Mouse (Mus musculus): ENCODE measurements around the gene 2510009E07Rik.
"Not testable (repeated sequence)": the region's sequence is repeated elsewhere in the genome, so short reads cannot be mapped to it uniquely, and the experiment has no call there.

The 2510009E07Rik gene

DNA sequence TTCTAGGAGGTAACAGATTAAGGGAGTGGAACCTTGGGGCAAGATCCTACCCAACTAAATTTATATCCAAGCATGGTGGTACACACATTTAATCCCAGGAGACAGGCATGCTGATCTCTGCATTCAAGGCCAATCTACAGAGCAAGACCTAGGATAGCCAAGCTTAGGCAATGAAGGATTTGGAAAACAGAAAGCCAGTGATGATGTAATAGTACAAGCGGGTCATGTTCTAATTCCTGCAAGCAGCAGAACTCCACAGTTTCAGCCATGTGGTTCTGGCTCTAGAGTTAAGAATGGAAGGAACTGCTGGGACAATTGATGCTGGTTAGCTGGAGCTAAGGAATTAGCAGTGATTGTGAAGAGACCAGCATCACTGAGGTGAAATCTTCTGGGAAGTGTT is 20.8 kb downstream of the 2510009E07Rik start:
- not testable (repeated sequence) for DNase-seq

DNA sequence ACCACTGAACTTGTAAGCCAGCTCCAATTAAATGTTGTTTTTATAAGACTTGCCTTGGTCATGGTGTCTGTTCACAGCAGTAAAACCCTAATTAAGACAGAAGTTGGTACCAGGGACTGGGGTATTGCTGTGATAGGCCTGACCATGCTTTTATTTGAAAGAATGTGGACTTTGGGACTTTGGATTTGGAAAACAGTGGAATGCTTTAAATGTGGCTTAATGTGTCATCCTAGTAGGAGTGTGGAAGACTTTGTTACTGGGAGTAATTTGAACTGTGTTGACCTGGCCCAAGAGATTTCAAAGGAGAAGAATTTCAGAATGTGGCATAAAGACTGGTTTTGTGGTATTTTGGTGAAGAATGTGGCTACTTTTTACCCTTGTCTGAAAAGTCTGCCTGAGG is 21.4 kb downstream of the 2510009E07Rik start:
- not testable (repeated sequence) for DNase-seq

DNA sequence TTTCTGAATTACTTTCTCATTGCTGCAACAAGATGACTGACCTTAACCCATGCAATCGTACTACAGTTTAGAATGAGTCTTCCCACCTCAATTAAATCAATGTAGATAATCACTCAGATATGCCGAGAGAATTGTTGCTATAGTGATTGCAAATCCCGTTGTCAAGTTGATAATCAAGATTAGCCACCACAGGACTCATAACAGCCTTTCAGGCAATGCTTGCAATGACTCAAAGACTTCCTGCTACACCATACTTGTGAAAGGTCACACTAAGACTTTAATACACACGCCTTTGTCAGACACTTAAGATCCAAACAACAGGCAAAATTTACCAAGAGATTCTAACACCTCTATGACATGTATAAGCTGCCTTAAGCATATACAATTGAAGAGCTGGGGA is 22.6 kb downstream of the 2510009E07Rik start:
- DNase-seq: no peak

DNA sequence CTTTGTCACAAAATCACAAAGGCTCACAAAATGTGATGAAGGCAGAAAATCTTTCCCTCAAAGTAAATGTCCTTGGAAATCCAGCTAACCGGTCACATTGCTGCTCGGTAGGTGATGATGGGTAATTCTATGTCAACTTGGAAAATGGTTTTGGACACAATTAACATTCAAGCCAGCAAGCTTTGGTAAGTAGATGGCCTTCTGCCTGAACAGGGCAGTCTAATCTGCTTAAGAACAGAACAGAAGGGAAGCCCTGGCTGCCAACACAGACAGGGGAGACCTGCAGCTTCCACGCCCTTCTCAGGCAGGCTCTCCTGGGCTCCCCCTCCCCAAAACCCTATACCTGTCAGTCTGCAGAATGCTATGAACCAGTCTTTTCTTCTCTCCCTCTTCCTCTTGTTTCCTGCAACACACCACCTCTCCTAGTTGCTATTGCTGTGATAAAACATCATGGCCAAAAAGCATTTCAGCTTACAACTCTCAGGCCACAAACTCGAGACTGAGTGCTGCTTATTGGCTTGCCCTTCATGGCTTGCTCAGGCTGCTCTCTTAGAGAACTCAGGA is 29.0 kb downstream of the 2510009E07Rik start:
- no peak for DNase-seq

DNA sequence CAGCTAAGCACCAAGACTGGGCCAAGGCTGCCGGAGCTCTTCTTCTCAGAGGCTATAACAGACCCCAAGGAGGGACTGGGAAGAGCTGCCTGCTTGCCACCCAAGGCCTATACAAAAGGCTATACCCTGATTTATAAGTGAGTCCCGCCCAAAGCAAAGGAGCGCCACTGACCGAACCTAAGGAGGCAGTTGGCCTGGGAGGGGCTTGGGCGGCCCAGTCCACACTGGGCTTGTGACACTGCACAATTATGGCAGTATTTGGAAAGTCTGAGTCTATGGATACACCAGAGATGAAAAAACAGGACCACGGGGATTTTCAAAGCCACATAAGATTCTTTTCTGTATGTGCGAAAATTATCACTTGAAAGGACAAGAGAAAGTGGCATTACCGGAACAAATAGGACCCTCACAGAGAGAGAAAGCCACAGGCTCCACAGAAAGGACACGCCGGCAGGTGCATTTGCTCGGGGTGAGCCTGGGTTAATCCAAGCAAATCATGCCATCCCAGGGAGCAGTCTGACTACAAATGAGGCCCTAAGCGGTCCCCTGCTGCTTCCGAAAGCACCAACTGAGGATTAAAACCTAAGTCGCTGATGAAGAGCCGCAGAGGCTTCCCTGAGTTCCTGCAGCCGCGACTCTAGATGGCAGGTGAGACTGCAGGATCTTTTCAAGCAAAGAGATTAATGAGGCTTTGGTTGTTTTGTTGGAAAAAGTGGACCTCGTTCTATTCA is 29.7 kb downstream of the 2510009E07Rik start:
- no peak for DNase-seq

DNA sequence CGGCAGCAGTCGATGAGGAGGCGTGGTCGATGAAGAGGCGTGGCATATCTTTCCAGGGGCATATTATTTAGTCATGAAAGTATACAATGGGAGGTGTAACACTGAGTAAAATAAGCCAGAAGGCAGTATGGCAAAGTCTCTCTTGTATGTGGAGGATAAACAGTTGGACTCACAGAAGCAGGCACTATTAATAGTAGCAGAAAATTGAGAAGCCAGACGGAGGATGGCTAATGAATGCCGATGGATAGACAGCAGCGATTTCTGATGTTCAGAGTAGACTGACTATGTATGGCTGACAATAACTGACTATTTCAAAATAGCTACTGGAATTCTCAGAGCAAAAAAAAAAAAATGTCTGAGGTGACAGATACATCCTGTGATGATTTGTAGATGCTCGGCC is 38.5 kb downstream of the 2510009E07Rik start:
- peak; percentile 73 for DNase-seq

DNA sequence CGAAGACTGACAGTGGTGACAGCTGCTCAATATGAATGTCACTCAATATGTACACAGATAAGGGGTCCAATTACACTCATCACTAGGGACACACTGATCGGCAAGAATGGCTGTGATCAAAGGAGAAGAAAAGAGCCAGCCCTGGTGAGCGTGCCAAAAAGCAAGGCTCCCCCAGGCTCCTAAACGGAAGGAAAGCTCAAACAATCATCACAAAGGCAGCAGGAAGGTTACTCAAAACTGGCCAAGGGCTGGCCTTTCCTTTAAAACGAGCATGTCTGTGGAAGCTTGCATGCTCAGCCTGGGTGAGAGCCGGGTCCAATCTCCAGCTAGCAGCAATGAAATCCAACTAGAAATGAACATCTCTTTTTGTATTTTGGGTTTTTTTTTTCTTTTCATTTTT is 39.2 kb downstream of the 2510009E07Rik start:
- no peak for DNase-seq

DNA sequence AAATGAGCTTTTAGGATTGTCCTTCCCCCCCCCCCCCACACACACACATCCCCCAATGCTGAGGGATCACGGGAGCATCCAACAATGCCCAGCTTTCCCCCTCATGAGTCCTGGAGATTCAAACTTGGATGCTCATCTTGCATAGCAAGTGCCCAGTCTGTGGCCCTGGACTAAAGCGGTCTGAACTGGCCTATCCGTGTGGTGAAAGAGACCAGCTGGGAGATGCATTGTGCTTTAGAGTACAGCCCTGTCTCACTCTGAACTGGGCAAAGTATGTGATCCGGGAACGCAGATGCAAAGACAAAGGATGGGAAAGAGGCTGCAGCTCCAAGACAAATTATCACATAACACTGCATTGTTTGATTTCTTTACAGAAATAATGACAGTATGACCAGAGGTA is 40.1 kb downstream of the 2510009E07Rik start:
- DNase-seq: no peak

DNA sequence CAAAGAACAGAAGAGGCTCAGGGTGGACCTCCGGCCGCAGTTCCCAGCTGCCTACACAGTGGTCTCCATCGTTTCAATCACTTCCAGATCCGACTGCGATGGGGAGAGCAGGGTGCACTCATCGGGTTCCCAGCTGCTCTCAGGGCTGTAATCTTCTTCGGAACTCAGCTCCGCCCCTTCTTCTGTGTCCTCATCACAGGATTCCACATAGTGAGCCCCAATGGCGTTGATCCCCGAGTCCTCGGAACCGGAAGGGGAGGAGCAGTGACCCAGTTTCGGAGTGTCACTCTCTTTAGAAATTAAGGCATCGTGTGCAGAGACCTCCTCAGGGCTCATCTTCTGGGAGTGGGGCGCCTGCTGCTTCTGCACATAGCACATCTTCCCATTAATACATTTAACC is 41.3 kb downstream of the 2510009E07Rik start:
- DNase-seq: no peak

DNA sequence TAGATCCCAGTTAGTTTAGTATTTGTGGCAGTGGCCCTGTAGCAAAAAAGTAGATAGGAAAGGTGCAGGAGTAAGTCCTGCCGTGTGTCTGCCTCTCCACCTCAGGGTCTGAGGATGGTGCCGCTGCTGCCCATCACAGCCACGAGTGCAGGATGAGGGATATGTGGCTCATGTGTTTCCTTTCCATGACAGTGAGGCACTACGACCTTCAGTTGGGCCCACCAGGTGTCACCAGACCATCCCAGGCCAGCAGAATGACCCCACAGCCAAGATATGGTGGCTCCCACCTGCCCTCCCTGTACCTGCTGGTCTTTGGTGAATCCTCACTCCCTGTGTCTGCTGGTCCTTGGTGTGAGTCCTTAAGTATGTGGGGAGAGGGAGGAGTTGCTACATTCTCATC is 43.3 kb downstream of the 2510009E07Rik start:
- DNase-seq: no peak

DNA sequence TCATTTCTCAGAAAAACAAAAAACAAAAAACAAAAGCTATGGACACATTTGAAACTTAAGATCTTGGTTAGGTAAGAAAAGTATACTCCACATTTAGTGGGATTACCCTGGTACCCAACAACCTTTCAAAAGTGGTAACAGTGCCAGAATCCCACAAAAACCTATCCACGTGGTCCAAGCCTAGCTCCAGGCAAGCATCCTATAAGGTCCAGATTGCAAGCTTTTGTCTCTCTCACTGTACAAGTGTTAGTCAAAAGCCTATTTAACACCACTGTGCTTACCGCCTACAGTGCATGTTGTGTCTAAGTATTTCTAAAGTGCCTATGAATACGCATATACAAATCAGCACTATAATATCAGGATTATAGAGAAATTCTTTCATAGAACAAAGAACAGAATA is 44.2 kb downstream of the 2510009E07Rik start:
- DNase-seq: no peak

DNA sequence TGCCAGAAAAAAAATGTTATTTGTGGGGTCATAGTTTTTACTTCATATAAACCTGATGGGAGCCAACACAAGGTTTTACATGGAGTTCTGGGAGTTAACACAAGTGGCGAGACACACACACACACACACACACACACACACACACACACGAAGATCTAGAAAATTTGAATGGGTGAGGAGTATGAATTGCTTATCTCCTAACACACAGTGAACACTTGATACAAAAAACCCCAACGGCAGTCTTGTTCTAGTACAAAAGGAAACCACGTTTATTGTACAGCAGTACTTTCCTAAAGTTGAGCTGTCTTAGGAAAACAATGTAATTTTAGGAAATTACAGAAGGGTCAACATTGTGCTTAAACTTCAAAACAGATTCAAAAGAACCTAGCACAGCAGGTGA is 45.7 kb downstream of the 2510009E07Rik start:
- DNase-seq: no peak

DNA sequence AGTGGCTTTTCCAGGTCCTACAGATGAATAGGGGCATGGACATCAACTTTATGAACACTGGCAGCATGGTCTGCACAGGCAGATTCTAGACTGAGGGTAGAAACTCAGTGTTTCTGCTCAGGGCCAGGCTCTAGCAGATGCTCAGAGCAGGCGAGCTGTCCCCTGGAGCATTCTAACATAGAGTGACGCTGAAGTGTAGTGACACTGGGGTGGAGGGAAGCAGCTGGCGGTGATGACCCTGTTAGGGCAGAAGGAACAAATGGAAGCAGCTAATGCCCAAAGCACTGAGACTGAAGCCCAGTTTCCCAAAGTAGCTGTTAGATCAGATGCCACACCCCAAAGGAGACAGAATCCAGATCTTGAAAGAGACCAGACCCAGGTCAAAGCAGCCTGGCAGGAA is 48.0 kb downstream of the 2510009E07Rik start:
- DNase-seq: no peak

DNA sequence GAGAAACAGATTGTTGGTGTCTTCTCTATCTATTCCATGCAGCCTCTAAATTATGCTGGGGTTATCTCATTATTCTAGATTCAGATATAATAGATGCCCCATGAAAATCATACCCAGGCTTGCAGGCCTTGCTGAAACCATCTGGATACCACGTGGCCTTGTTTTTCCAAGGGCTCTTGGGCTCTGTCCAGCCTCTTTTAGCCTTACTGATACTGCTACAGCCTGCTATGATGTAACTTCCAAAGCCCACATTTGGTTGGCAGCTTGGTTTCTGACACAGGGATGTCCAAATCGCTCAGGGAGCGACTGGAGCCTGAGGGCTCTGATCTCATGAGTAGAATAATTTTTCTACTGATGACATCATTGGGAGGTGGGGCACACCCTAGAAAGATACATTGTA is 48.5 kb downstream of the 2510009E07Rik start:
- no peak for DNase-seq

DNA sequence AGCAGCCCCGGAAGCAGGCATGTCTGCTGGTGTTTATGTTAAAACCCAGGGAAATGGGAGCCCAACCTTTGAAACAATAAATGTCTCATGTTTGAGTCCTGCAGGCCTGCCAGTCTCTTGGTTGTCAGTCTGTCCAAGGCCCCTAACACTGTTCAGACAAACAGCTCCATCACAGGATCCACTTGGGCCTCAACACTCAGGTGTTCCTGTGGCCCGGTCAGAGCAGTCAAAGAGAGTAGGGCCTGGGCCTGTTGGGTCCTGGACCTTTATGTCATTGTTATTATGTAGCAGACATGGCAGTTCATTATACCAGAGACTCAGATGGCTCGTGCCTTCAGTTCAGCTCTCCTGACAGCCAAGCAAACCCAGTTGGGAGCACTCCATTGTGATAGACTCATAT is 49.9 kb downstream of the 2510009E07Rik start:
- DNase-seq: no peak

DNA sequence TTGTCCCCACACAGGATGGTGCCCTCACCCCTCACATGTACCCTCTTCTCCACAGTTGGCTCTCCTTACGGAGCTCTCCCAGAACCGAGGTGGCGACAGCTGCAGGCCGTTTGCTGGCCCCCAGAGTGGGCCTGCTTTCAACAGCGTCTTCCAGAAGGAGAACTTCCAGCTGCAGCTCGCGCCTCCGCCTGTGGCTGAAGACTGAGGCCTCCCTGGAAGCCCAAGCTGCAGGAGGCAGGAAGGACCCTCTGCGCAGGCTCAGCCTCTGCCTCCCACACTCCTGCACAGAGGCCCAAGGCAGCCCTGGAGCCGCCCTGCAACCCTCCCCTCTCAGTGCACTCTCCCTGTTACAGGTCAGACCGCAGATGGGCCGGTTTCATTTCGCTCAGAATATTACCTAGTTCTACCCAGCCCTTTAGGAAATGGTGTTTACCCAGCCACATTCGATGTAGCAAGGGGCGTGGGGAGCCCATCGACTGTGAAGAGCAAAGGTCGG is 50.4 kb downstream of the 2510009E07Rik start:
- DNase-seq: peak; percentile 53

DNA sequence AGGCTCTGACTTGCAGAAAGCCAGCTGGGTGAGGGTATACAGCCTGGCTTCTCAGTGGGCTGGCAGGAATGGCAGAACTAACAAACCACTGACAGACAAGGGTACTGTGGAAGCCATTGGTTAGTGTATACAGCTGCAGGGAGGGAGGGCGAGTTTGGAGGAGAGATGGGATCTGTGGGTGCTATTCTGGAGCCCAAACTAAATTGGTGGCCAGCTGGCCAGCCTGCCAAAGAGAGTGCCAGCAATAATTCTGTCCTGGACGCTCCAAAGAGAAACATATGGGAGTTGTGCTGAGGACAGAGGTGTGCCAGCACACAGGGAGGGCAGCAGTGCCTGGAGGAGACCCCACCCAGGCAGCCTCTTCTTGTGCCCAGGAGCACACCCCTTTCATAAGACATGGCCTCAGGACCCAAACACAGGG is 50.8 kb downstream of the 2510009E07Rik start:
- DNase-seq: peak; percentile 36

DNA sequence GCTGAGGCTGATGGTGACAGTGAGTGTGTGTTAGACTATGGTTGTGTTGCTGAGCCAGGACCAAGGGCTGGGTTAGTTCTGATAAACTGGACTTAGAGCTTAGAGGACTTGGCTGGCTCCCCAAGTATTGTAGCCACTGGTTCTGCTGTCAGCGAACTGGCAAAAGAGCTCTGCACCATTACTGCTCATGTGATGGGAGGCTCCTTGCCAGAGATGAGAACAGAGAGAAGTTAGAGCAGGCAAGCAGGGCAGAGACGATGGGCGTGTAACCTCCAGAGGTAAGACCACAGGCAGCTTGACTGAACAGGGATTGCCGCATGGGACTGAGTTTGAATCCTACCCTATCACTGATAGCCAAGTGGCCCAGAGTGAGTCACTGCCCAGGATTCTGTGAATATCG is 51.6 kb downstream of the 2510009E07Rik start:
- DNase-seq: no peak

DNA sequence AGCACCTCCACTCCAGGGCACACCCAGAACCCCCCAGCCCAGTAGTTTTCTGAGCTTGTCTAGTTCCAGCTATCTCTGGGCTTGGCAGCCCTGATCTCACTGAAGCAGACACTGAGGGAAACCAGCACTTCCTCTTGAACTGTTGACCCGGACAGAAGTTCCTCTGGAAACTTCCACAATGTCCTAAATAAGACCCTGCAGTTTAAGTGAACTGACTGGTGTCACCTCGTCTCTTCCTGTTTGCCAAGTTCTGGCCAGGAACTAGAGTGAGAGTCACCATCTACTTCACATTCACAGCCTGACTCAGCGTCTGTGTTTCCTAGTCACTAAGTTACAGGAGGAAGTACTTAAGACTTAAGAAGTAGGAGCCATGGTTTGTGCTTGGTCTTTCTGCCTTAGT is 52.5 kb downstream of the 2510009E07Rik start:
- peak; percentile 79 for DNase-seq

DNA sequence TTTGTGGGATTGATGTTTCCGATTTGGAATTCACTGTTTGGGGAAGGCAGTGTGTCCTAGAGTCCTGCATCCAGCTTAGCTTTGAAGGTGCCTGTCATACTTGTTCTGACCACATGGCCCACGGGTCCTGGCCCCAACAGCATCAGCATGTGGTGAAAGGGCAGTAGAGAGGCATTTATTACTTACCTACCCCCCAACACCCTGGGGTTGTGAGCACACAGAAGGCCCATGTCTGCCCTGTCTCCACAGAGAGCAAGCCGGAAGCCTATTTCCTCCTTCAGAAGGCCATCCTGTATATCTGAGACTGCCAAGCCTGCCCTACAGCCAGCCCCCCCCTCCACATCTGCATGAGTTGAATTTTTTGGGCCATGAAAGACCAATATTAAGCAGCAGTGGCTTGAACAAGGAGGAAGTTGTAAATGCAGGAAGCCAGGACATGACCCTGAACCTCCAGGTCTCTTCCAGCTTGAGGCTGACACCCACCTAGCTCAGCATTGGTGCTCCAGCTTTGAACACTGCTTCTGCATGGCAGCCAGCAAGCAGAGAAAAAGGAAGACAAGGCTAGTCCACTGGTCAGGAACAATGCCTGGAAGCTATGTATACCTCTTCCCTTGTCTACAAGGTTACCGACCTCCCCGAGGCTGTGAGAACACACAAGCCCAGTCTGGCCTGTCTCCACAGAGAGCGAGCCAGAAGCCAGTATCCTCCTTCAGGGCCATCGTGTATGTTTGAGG is 53.5 kb downstream of the 2510009E07Rik start:
- no peak for DNase-seq

DNA sequence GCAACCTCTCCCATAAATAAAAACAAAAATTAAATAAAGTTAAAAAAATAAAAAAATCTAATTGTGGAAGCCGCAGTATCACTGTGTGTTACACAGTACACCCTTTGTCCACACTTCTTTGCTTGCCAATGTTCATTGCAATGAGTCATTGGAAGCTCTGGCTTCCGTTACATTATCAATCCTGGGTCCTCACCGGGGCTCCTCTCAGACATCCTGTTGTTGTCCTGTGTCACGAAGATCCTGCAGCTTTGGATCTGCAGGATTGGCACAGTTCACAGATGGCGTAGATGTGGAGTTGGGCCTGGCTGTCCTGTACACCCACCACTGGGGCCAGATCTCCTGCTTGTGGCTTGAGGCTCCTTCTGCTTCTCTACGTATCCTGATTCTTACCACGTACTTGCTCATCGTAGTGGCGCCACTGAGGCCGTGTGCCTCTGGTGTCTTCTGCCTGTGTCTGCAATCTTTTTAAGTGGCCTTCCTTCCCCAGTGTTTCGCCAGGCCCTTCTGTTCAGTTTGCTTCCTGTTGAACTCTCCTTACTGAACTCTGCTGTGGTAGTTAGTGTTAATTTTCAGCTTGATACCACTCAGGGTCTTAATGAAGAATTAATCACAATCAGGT is 57.2 kb downstream of the 2510009E07Rik start:
- DNase-seq: no peak

DNA sequence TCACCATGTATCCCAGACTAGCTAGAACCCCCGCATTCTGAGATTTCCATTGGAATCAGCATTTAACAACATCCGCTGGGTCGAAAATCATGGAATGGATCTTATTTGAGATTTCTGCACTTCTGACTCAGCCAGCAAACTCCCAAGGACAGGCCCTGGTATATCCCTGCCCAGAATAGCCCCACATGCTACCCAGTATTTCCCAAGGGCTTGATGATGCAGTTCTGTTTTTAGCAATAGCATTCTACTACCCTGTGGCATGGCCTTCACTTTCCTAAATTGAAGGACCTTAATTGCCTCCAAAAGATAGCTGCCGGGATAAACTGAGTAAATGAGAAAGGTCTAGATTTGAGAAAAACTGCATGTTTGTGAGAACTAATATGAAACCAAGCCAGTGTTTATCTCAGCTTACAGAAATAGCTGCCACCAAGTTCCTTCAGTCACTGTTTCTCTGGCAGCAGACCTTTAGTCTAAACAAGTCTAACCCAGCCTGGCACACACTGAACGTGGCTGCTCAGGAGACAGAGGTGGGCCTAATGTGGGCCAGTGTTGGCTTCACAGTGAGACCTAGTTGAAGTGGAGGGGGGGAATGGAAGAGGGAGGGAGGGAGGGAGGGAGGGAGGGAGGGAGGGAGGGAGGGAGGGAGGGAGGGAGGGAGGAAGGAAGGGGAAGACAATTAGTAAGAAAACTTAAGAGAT is 58.2 kb downstream of the 2510009E07Rik start:
- DNase-seq: no peak

DNA sequence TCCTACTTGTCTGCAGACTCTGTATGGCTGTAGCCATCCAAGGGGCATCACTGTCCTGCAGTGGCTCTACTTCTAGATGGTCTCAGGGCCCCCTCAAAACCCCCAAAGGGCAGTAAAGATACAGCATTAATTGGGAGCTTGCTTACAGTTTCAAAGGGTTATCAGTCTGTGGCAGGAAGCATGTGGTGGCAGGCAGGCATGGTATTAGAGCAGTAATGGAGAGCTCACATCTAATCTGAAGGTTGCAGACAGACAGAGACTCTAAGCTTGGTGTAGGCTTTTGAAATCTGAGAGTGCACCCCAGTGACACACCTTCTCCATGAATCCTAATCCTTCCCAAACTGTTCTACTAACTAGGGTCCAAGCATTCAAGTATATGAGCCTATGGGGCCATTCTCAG is 60.0 kb downstream of the 2510009E07Rik start:
- no peak for DNase-seq
